Mouse (Mus musculus): ENCODE data around the gene Tex261.

DNA sequence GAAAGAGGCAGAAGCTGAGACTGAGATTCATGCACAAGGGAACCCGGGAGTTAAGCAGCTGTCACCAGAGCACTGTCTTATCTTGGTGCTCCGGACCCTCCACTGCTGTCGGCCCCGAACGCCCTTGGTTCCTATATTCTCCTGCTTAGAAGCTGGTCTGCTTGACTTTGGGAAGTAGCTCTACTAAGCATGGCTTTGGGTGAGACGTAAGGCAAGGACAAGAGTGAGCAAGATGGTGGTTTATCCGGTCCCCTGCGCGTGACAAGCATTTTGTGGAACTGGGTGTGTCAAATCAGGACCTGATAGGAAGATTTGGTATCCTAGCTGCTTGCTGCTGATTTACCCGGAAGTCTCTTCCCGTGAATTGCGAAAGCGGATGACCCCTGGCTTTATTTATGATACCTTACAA is 19.9 kb upstream of the Tex261 start:
- TF ChIP-seq CTCF (IDR thresholded peaks at IDR 0.05; ENCODE audit: low read depth) (no peak), EP300 (IDR thresholded peaks at IDR 0.05; ENCODE audit: low read depth) (no peak)

All from liver, embryonic 14.5 days (tissue).